Mouse (Mus musculus) CH12.LX (cell line): ENCODE results near the gene Sdhd. TPM values are rescaled to one million over a fixed set of nuclear protein-coding genes. Genes with fewer than 3 reads are reported as not detected.

Experiments used
- DNase-seq: peaks from one replicate; pipeline ENCODE4 v3.0.0-alpha.2; 2013; ENCODE audit errors: extremely low read depth
- H3K27ac ChIP-seq: 2 replicates; pipeline ENCODE4 v1.5.1; 2012; ENCODE audit warnings: low read depth, mild to moderate bottlenecking, control low read depth, moderate library complexity; ENCODE audit not compliant: insufficient read depth
- H3K27me3 ChIP-seq: replicated peaks from 2 replicates; pipeline ENCODE3; 2012; ENCODE audit warnings: inconsistent platforms
- H3K36me3 ChIP-seq, 2 experiments: replicated peaks in 1 of 2; 2 replicates each; pipeline versions ENCODE3 to v1.6.1; 2012; ENCODE audit warnings: inconsistent platforms in 1 of 2, low read length in 1 of 2, mild to moderate bottlenecking in 1 of 2, mixed read lengths in 1 of 2, moderate library complexity in 1 of 2; ENCODE audit not compliant: control insufficient read depth in 1 of 2, insufficient read depth in 1 of 2
- H3K4me1 ChIP-seq, 2 experiments: 2 replicates each; pipeline ENCODE4 v1.6.1; 2012; ENCODE audit warnings: inconsistent platforms in 1 of 2, moderate library complexity in 1 of 2; ENCODE audit not compliant: insufficient read depth in 2 of 2, control insufficient read depth in 1 of 2
- H3K4me2 ChIP-seq: 2 replicates; pipeline ENCODE4 v1.6.1; 2012; ENCODE audit warnings: low read depth, mild to moderate bottlenecking, control low read depth; ENCODE audit not compliant: poor library complexity, insufficient read depth, severe bottlenecking
- H3K4me3 ChIP-seq, 3 experiments: fragments of 150-350 bp in 1 of 3; sonication (generic) in 1 of 3; replicated peaks in 1 of 3; 2 replicates each; pipeline versions ENCODE3 to v1.5.1; 2011 to 2012; ENCODE audit warnings: low read depth in 2 of 3, low read length in 2 of 3, mild to moderate bottlenecking in 2 of 3, moderate library complexity in 2 of 3, control low read depth in 1 of 3, improper control_type of control experiment in 1 of 3, inconsistent platforms in 1 of 3, mixed read lengths in 1 of 3; ENCODE audit not compliant: poor library complexity in 1 of 3
- H3K79me2 ChIP-seq: replicated peaks from 2 replicates; pipeline ENCODE4 v1.6.1; 2012; ENCODE audit warnings: mild to moderate bottlenecking, moderate library complexity; ENCODE audit not compliant: control insufficient read depth, poor library complexity, insufficient read depth, severe bottlenecking; ENCODE audit errors: extremely low read depth
- H3K9ac ChIP-seq: 2 replicates; pipeline ENCODE4 v1.6.1; 2012; ENCODE audit warnings: low read depth, mild to moderate bottlenecking, control low read depth, moderate library complexity; ENCODE audit not compliant: insufficient read depth
- H3K9me3 ChIP-seq: replicated peaks from 2 replicates; pipeline ENCODE3; 2012; ENCODE audit warnings: low read length, inconsistent platforms, mixed read lengths
- BHLHE40 ChIP-seq: IDR thresholded peaks from 2 replicates; pipeline ENCODE4 v1.6.1; 2011; ENCODE audit warnings: mild to moderate bottlenecking, low read depth, low read length, improper control_type of control experiment
- CTCF ChIP-seq, 2 experiments: IDR thresholded peaks in 1 of 2; conservative IDR thresholded peaks in 1 of 2; 2 replicates each; pipeline ENCODE4 v1.5.1; 2011 to 2012; ENCODE audit warnings: low read depth in 2 of 2, low read length in 2 of 2, improper control_type of control experiment in 1 of 2, inconsistent platforms in 1 of 2, mild to moderate bottlenecking in 1 of 2, moderate library complexity in 1 of 2
- EP300 ChIP-seq: IDR thresholded peaks from 2 replicates; pipeline ENCODE4 v1.6.1; 2011; ENCODE audit warnings: low read length, improper control_type of control experiment
- ETS1 ChIP-seq: conservative IDR thresholded peaks from 2 replicates; pipeline ENCODE4 v1.6.1; 2012; ENCODE audit warnings: low read depth, mild to moderate bottlenecking, inconsistent platforms, low read length, improper control_type of control experiment, moderate library complexity
- GABPA ChIP-seq: IDR thresholded peaks from 2 replicates; pipeline ENCODE4 v1.6.1; 2012; ENCODE audit warnings: low read depth, low read length, improper control_type of control experiment, inconsistent platforms; ENCODE audit not compliant: insufficient replicate concordance
- HCFC1 ChIP-seq: IDR thresholded peaks from 2 replicates; pipeline ENCODE4 v1.6.1; 2012; ENCODE audit warnings: low read depth, mild to moderate bottlenecking, inconsistent platforms, low read length, improper control_type of control experiment
- IRF4 ChIP-seq: IDR thresholded peaks from 2 replicates; pipeline ENCODE4 v1.6.1; 2014; ENCODE audit warnings: low read depth, mild to moderate bottlenecking, inconsistent platforms, low read length, improper control_type of control experiment
- JUN ChIP-seq: IDR thresholded peaks from 2 replicates; pipeline ENCODE4 v1.6.1; 2011; ENCODE audit warnings: low read depth, mild to moderate bottlenecking, low read length, improper control_type of control experiment, moderate library complexity; ENCODE audit not compliant: insufficient read depth
- JUND ChIP-seq: conservative IDR thresholded peaks from 2 replicates; pipeline ENCODE4 v1.6.1; 2011; ENCODE audit warnings: low read depth, low read length, improper control_type of control experiment
- MAX ChIP-seq: IDR thresholded peaks from 2 replicates; pipeline ENCODE4 v1.6.1; 2011; ENCODE audit warnings: low read length, improper control_type of control experiment
- MEF2A ChIP-seq: IDR thresholded peaks from 2 replicates; pipeline ENCODE4 v1.6.1; 2014; ENCODE audit warnings: low read depth, mild to moderate bottlenecking, inconsistent platforms, low read length, improper control_type of control experiment, borderline replicate concordance
- MYC ChIP-seq: IDR thresholded peaks from 2 replicates; pipeline ENCODE4 v1.6.1; 2011; ENCODE audit warnings: low read depth, mild to moderate bottlenecking, improper control_type of control experiment, low read length
- NELFE ChIP-seq: IDR thresholded peaks from 2 replicates; pipeline ENCODE4 v1.6.1; 2011; ENCODE audit warnings: low read depth, low read length, improper control_type of control experiment
- NRF1 ChIP-seq: IDR thresholded peaks from 2 replicates; pipeline ENCODE4 v1.6.1; 2014; ENCODE audit warnings: low read depth, mild to moderate bottlenecking, inconsistent platforms, low read length, improper control_type of control experiment, moderate library complexity
- POLR2A ChIP-seq: IDR thresholded peaks from 2 replicates; pipeline ENCODE4 v1.6.1; 2011; ENCODE audit warnings: low read depth, mild to moderate bottlenecking, improper control_type of control experiment, low read length
- POLR2AphosphoS2 ChIP-seq: IDR thresholded peaks from 2 replicates; pipeline ENCODE4 v1.6.1; 2011; ENCODE audit warnings: low read depth, low read length, improper control_type of control experiment
- RAD21 ChIP-seq: IDR thresholded peaks from 2 replicates; pipeline ENCODE4 v1.6.1; 2011; ENCODE audit warnings: low read depth, mild to moderate bottlenecking, low read length, improper control_type of control experiment, moderate library complexity
- SMC3 ChIP-seq: IDR thresholded peaks from 2 replicates; pipeline ENCODE4 v1.6.1; 2011; ENCODE audit warnings: low read depth, low read length, improper control_type of control experiment
- USF1 ChIP-seq: IDR thresholded peaks from 2 replicates; pipeline ENCODE4 v1.6.1; 2014; ENCODE audit warnings: low read depth, mild to moderate bottlenecking, inconsistent platforms, low read length, improper control_type of control experiment
- ZC3H11A ChIP-seq: IDR thresholded peaks from 2 replicates; pipeline ENCODE4 v1.6.1; 2012; ENCODE audit warnings: low read depth, mild to moderate bottlenecking, inconsistent platforms, low read length, improper control_type of control experiment
- ZKSCAN1 ChIP-seq: IDR thresholded peaks from 2 replicates; pipeline ENCODE4 v1.6.1; 2012; ENCODE audit warnings: low read depth, inconsistent platforms, low read length, improper control_type of control experiment, borderline replicate concordance
- ZMIZ1 ChIP-seq: IDR thresholded peaks from 2 replicates; pipeline ENCODE4 v1.6.1; 2012; ENCODE audit warnings: low read depth, mild to moderate bottlenecking, inconsistent platforms, low read length, improper control_type of control experiment
- dilution Hi-C: fragments of 300-500 bp; cut with MboI; formaldehyde crosslinking; loops from 2 replicates; pipeline ENCODE4 v1.14.3; 2020; ENCODE audit warnings: low sequenced_read_pairs; ENCODE audit not compliant: extremely low pct_unique_long_range_greater_than_20kb, extremely low pct_ligation_motif_present
- in situ Hi-C: fragments of 300-500 bp; cut with MboI; formaldehyde crosslinking; loops from 3 replicates; pipeline ENCODE4 v1.14.3; 2019; ENCODE audit warnings: low sequenced_read_pairs, low pct_ligation_motif_present, low pct_unique_long_range_greater_than_20kb, mixed read lengths
- polyA plus RNA-seq: library from polyadenylated mRNA; unstranded; fragments of >175 nt; gene quantifications from 2 replicates; pipeline ENCODE4 v1.2.1, GENCODE M21; 2012; ENCODE audit warnings: low read depth; ENCODE audit not compliant: insufficient read length
- total RNA-seq, 2 experiments: library from RNA; depleted of rRNA; stranded (reverse); fragments of 300-350 nt in 1 of 2; fragments of >200 nt in 1 of 2; gene quantifications; 2 replicates each; pipeline ENCODE4 v1.2.3; 2012 to 2014

The Sdhd gene
- total and polyA plus RNA-seq, 3 experiments, result 215 to 407 (median 240) TPM

GRCm38 (mm10) chr9:50552206-50552605, 51.4 kb downstream of the Sdhd start:
- H3K9me3 ChIP-seq, result no peaks in the 10 kb centered on the region
- TF ChIP-seq NRF1 (no peak), POLR2AphosphoS2 (no peak), JUN (peak; percentile 36; the same call in 1 of the 2 replicates), ZMIZ1 (peak; percentile 29; the same call in 1 of the 2 replicates), JUND (0 out of 2 replicates have a peak, but pooled peaks have one; percentile 28), POLR2A (peak; percentile 40; the same call in 1 of the 2 replicates)
- H3K79me2 ChIP-seq, result 0 out of 2 replicates have a peak, but pooled peaks cover 2% of the 10 kb centered on the region
- H3K36me3 ChIP-seq, result no peaks in the 10 kb centered on the region
- dilution Hi-C loops, result no loop called here
- DNase-seq, result peak; percentile 34
- H3K27me3 ChIP-seq, result peaks cover 3% of the 10 kb centered on the region
- H3K4me2 ChIP-seq, result 0 out of 2 replicates have a peak overlapping the region, but pooled peaks have one; percentile 45
- peaks cover 27 to 58% of the 10 kb centered on the region in 2 experiments for H3K4me1 ChIP-seq
- no peak overlapping the region for H3K9ac ChIP-seq
- no peak overlapping the region for H3K27ac ChIP-seq
- in situ Hi-C loops, result no loop called here
- no peak overlapping the region for H3K4me3 ChIP-seq

GRCm38 (mm10) chr9:50548936-50549335, 54.7 kb downstream of the Sdhd start:
- peak overlapping the region; percentile 1; the same call in 1 of the 2 replicates for H3K4me2 ChIP-seq
- in situ Hi-C loops (loop anchor here (25.0 kb wide), 1 partner anchor 1012 kb away; no protein-coding TSS in a partner anchor), dilution Hi-C loops (no loop called here)
- DNase-seq, result no peak
- no peak overlapping the region for H3K9ac ChIP-seq
- 0 out of 2 replicates have a peak, but pooled peaks have one; percentile 25 for TF ChIP-seq MAX
- TF ChIP-seq JUN, result no peak
- 0 out of 2 replicates have a peak, but pooled peaks cover 2% of the 10 kb centered on the region for H3K79me2 ChIP-seq
- H3K27me3 ChIP-seq, result peaks cover 3% of the 10 kb centered on the region
- H3K9me3 ChIP-seq, result no peaks in the 10 kb centered on the region
- no peak overlapping the region for H3K4me3 ChIP-seq
- H3K4me1 ChIP-seq, result peaks cover 24 to 47% of the 10 kb centered on the region in 2 experiments
- H3K27ac ChIP-seq, result no peak overlapping the region
- no peaks in the 10 kb centered on the region for H3K36me3 ChIP-seq

- Histone ChIP-seq H3K4me1 (peaks cover 20 to 37% of the 10 kb centered on the region in 2 experiments), H3K9ac (peak overlapping the region; percentile 44; the same call in 1 of the 2 replicates), H3K4me2 (peak overlapping the region; percentile 74), H3K36me3 (no peaks in the 10 kb centered on the region), H3K4me3 (no peak overlapping the region), H3K27me3 (peaks cover 3% of the 10 kb centered on the region), H3K9me3 (no peaks in the 10 kb centered on the region), H3K27ac (peak overlapping the region; percentile 69), H3K79me2 (0 out of 2 replicates have a peak, but pooled peaks cover 1% of the 10 kb centered on the region)
- in situ Hi-C loops (loop anchor here (25.0 kb wide), 1 partner anchor 1011 kb away; no protein-coding TSS in a partner anchor), dilution Hi-C loops (no loop called here)
- peak; percentile 86 for DNase-seq
- TF ChIP-seq BHLHE40 (peak; percentile 59; the same call in 1 of the 2 replicates), IRF4 (peak; percentile 97), ZKSCAN1 (no peak), EP300 (peak; percentile 98), SMC3 (peak; percentile 8), USF1 (no peak), MYC (no peak), RAD21 (no peak; the same call in 1 of the 2 replicates), JUN (peak; percentile 33; the same call in 1 of the 2 replicates), ZC3H11A (no peak), ETS1 (peak; percentile 59), GABPA (no peak), JUND (peak; percentile 71), MEF2A (peak; percentile 66), HCFC1 (peak; percentile 25; the same call in 1 of the 2 replicates), MAX (no peak), NELFE (no peak), POLR2A (0 out of 2 replicates have a peak, but pooled peaks have one; percentile 18), CTCF (conservative IDR thresholded peaks at IDR 0.05 in 1 of 2, IDR thresholded peaks at IDR 0.05 in 1 of 2; ENCODE audit: low read depth in 2 of 2, low read length in 2 of 2) (no peak)
Measured at GRCm38 (mm10) chr9:50547859-50548478, 55.6 kb downstream of the Sdhd start.
